Mouse (Mus musculus) midbrain, embryonic 11.5 days (tissue): ENCODE data around the gene Prss40. TPM values are rescaled to one million over a fixed set of nuclear protein-coding genes. Genes with fewer than 3 reads are reported as not detected.
A peak's percentile ranks its signal among the peaks of the same experiment; 100 is the strongest.
"Not testable (repeated sequence)": the region's sequence is repeated elsewhere in the genome, so short reads cannot be mapped to it uniquely, and the experiment has no call there.

Experiments used
- ATAC-seq: fragments of 200-750 bp; cut with Nextera tagmentation; 2 replicates; pipeline ENCODE4 v1.8.0; 2017; ENCODE audit warnings: moderate TSS enrichment, moderate library complexity; ENCODE audit not compliant: low FRiP score
- DNase-seq: peaks from one replicate; pipeline ENCODE4 v3.0.0; 2015; ENCODE audit warnings: low spot score; ENCODE audit errors: missing footprints
- H3K27ac ChIP-seq: fragments of 300-500 bp; sonication (generic); 2 replicates; pipeline ENCODE4 v1.5.1; 2014; ENCODE audit warnings: low read depth, low read length
- H3K27me3 ChIP-seq: fragments of 300-500 bp; sonication (generic); 2 replicates; pipeline ENCODE4 v1.6.1; 2014; ENCODE audit warnings: mild to moderate bottlenecking, low read length, moderate library complexity, mixed read lengths; ENCODE audit not compliant: control insufficient read depth, insufficient read depth
- H3K36me3 ChIP-seq: fragments of 300-500 bp; sonication (generic); 2 replicates; pipeline ENCODE4 v1.6.1; 2014; ENCODE audit warnings: mild to moderate bottlenecking, low read length, moderate library complexity, mixed read lengths; ENCODE audit not compliant: control insufficient read depth, insufficient read depth
- H3K4me1 ChIP-seq: fragments of 300-500 bp; sonication (generic); 2 replicates; pipeline ENCODE4 v1.6.1; 2014; ENCODE audit warnings: low read length; ENCODE audit not compliant: control insufficient read depth, insufficient read depth
- H3K4me2 ChIP-seq: fragments of 300-500 bp; sonication (generic); 2 replicates; pipeline ENCODE4 v1.6.1; 2014; ENCODE audit warnings: mild to moderate bottlenecking, moderate library complexity
- H3K4me3 ChIP-seq: fragments of 300-500 bp; sonication (generic); 2 replicates; pipeline ENCODE4 v1.5.1; 2014; ENCODE audit warnings: low read depth, low read length
- H3K9ac ChIP-seq: fragments of 300-500 bp; sonication (generic); 2 replicates; pipeline ENCODE4 v1.6.1; 2014; ENCODE audit warnings: low read length
- H3K9me3 ChIP-seq: fragments of 300-500 bp; sonication (generic); 2 replicates; pipeline ENCODE4 v1.6.1; 2016; ENCODE audit warnings: low read length; ENCODE audit not compliant: control insufficient read depth
- WGBS: fragments of 180-500 bp; shearing (Covaris S2); extraction: QIAGEN DNeasy Blood & Tissue Kit; methylation state at CpG from one replicate; pipeline ENCODE4 v1.1.7; 2014; 5-methylcytosine and 5-hydroxymethylcytosine counted together
- polyA plus RNA-seq: library from polyadenylated mRNA; unstranded; fragments of >200 nt; fragmentation: Nextera tagmentation; extraction: Ambion mirVana; gene quantifications from 2 replicates; pipeline ENCODE4 v1.2.1, GENCODE M21; 2014

Prss40 gene
- polyA plus RNA-seq, 1 experiment from 2014 or later = not detected

DNA sequence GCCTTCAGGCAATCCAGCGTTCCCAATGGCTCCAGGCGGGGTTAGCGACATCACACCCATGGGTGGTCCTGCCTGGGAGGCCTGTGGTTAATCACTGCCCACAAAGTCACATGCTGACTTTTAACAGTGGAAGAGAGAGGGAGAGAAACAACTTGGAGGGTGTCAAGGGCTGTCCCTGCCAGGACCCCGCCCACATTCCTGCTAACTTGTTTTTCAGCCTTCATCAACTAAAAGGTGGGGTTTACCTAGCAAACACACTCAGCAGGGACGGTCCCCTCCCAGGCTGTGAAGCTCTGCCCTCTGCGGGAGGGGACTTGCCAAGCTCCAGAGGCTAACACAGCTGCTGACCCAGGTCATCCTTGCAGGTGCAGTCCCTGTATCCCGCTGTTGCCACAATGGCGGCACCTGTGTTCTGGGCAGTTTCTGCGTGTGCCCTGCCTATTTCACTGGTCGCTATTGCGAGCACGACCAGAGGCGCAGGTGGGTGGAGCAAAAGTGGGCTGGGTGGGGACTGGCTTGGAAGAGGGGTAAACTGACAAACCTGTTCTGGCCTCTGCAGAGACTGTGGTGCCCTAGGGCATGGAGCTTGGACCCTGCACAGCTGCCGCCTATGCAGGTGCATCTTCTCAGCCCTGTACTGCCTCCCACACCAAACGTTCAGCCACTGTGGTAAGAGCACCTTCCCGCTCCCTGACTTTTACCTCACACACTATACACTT is 23.8 kb downstream of the Prss40 start:
- no peak overlapping the region for H3K27ac ChIP-seq
- peaks cover 22% of the 10 kb centered on the region for H3K27me3 ChIP-seq
- H3K4me3 ChIP-seq = no peak overlapping the region
- no peaks in the 10 kb centered on the region; the same call in 1 of the 2 replicates for H3K4me1 ChIP-seq
- peak; percentile 86 for DNase-seq
- ATAC-seq = peak; percentile 61; the same call in 1 of the 2 replicates
- no peak overlapping the region for H3K9ac ChIP-seq
- 2% methylated on average over 16 of the region's 16 CpGs for WGBS
- peak overlapping the region; percentile 6; the same call in 1 of the 2 replicates for H3K4me2 ChIP-seq
- no peaks in the 10 kb centered on the region for H3K36me3 ChIP-seq
- no peaks in the 10 kb centered on the region for H3K9me3 ChIP-seq

GRCm38 (mm10) chr1:34536291-34536766 is 24.4 kb downstream of the Prss40 start:
- ATAC-seq (no peak), DNase-seq (peak; percentile 91)
- H3K4me1 ChIP-seq = no peaks in the 10 kb centered on the region; the same call in 1 of the 2 replicates
- peaks cover 22% of the 10 kb centered on the region for H3K27me3 ChIP-seq
- WGBS = 2% methylated on average over 14 of the region's 14 CpGs
- no peak overlapping the region for H3K27ac ChIP-seq
- H3K36me3 ChIP-seq = no peaks in the 10 kb centered on the region
- H3K9me3 ChIP-seq = no peaks in the 10 kb centered on the region
- H3K9ac ChIP-seq = no peak overlapping the region
- H3K4me3 ChIP-seq = no peak overlapping the region
- H3K4me2 ChIP-seq = peak overlapping the region; percentile 5

- H3K9ac ChIP-seq, DNase-seq, ATAC-seq, H3K4me3 ChIP-seq, H3K36me3 ChIP-seq, H3K4me1 ChIP-seq, H3K9me3 ChIP-seq, H3K27ac ChIP-seq: not testable (repeated sequence)
- 24% methylated on average over 7 of the region's 7 CpGs for WGBS
- H3K27me3 ChIP-seq = peaks cover 22% of the 10 kb centered on the region
- peak within 1 kb of the TSS; percentile 5 for H3K4me2 ChIP-seq
Measured at GRCm38 (mm10) chr1:34535043-34535698, 25.6 kb downstream of the Prss40 start, which contains the start of gene Cfc1. Gene Cfc1 (plus strand): TSS chr1:34535648.

GRCm38 (mm10) chr1:34534574-34534973 is 26.2 kb downstream of the Prss40 start:
- not testable (repeated sequence) for DNase-seq, H3K4me1 ChIP-seq, H3K9ac ChIP-seq, H3K27ac ChIP-seq, ATAC-seq, H3K4me2 ChIP-seq, H3K9me3 ChIP-seq, H3K36me3 ChIP-seq, H3K4me3 ChIP-seq
- peaks cover 22% of the 10 kb centered on the region for H3K27me3 ChIP-seq
- 55% methylated on average over 3 of the region's 3 CpGs for WGBS

GRCm38 (mm10) chr1:34523647-34524046 is 37.1 kb downstream of the Prss40 start:
- Histone ChIP-seq H3K36me3 (no peaks in the 10 kb centered on the region), H3K27ac (no peak overlapping the region), H3K9me3 (no peaks in the 10 kb centered on the region), H3K9ac (no peak overlapping the region), H3K4me3 (no peak overlapping the region), H3K4me2 (no peak overlapping the region), H3K27me3 (no peaks in the 10 kb centered on the region), H3K4me1 (no peaks in the 10 kb centered on the region)
- DNase-seq (no peak), ATAC-seq (no peak)
- WGBS = 86% methylated on average over 3 of the region's 3 CpGs

DNA sequence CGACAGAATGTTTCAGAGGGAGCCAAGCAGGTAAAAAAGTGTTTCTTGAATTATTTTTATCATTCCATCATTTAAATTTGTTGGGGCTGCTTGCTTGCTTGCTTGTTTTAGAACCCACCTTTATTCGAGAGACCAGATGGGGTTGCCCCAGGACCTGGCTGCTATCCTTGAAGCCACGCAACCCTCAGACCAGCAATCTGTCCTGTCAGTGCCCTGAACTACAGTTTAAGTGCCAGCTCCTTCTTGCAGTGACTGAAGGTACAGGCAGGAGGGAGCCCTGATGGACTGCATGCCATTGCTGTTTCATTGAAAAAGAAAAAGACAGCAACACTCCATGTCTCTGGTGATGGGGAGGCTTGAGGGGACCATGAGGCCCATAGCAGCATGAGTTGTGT is 37.9 kb downstream of the Prss40 start:
- Histone ChIP-seq H3K9me3 (no peaks in the 10 kb centered on the region), H3K4me3 (no peak overlapping the region), H3K4me2 (no peak overlapping the region), H3K4me1 (no peaks in the 10 kb centered on the region), H3K27ac (no peak overlapping the region), H3K27me3 (no peaks in the 10 kb centered on the region), H3K9ac (no peak overlapping the region), H3K36me3 (no peaks in the 10 kb centered on the region)
- DNase-seq (no peak), ATAC-seq (no peak)
- WGBS = 86% methylated on average over 3 of the region's 3 CpGs

GRCm38 (mm10) chr1:34522205-34522849 is 38.4 kb downstream of the Prss40 start:
- Histone ChIP-seq H3K27ac (no peak overlapping the region), H3K4me1 (no peaks in the 10 kb centered on the region), H3K4me3 (no peak overlapping the region), H3K4me2 (no peak overlapping the region), H3K36me3 (no peaks in the 10 kb centered on the region), H3K27me3 (no peaks in the 10 kb centered on the region), H3K9me3 (no peaks in the 10 kb centered on the region), H3K9ac (no peak overlapping the region)
- no peak for DNase-seq
- ATAC-seq = no peak
- WGBS = 83% methylated on average over 6 of the region's 6 CpGs

- Histone ChIP-seq H3K4me2 (no peak overlapping the region), H3K4me3 (no peak overlapping the region), H3K27ac (no peak overlapping the region), H3K27me3 (no peaks in the 10 kb centered on the region), H3K4me1 (no peaks in the 10 kb centered on the region), H3K36me3 (no peaks in the 10 kb centered on the region), H3K9me3 (no peaks in the 10 kb centered on the region), H3K9ac (no peak overlapping the region)
- 77% methylated on average over 1 of the region's 1 CpGs for WGBS
- DNase-seq = no peak
- no peak for ATAC-seq
Measured at GRCm38 (mm10) chr1:34518259-34518658, 42.5 kb downstream of the Prss40 start.

- not testable (repeated sequence) for H3K4me2 ChIP-seq, H3K36me3 ChIP-seq, H3K9ac ChIP-seq, H3K27me3 ChIP-seq, DNase-seq, H3K4me3 ChIP-seq, H3K4me1 ChIP-seq, H3K9me3 ChIP-seq, ATAC-seq, H3K27ac ChIP-seq
- 73% methylated on average over 1 of the region's 1 CpGs for WGBS
Measured at GRCm38 (mm10) chr1:34517797-34518196, 42.9 kb downstream of the Prss40 start.
